Mouse (Mus musculus) ES-Bruce4 (cell line): ENCODE results near the gene Pcbp4. TPM values are rescaled to one million over a fixed set of nuclear protein-coding genes. Genes with fewer than 3 reads are reported as not detected.
A peak's percentile ranks its signal among the peaks of the same experiment; 100 is the strongest.

Experiments
- H3K27ac ChIP-seq: 2 replicates; pipeline ENCODE4 v1.5.1; 2012; ENCODE audit warnings: low read length, inconsistent platforms; ENCODE audit not compliant: insufficient read depth
- H3K27me3 ChIP-seq: 2 replicates; pipeline ENCODE4 v1.6.1; 2012; ENCODE audit warnings: mild to moderate bottlenecking, low read length, inconsistent platforms; ENCODE audit not compliant: control insufficient read depth, poor library complexity, insufficient read depth, severe bottlenecking
- H3K36me3 ChIP-seq: 2 replicates; pipeline ENCODE4 v1.6.1; 2012; ENCODE audit warnings: inconsistent platforms, mild to moderate bottlenecking, low read length, moderate library complexity; ENCODE audit not compliant: control insufficient read depth, poor library complexity, insufficient read depth, severe bottlenecking
- H3K4me1 ChIP-seq: one replicate; pipeline ENCODE4 v1.8.1; 2011; ENCODE audit warnings: low read length; ENCODE audit not compliant: control insufficient read depth, insufficient read depth
- H3K4me3 ChIP-seq: 2 replicates; pipeline ENCODE4 v1.5.1; 2011; ENCODE audit warnings: low read depth, mild to moderate bottlenecking, low read length
- H3K9ac ChIP-seq: 2 replicates; pipeline ENCODE4 v1.6.1; 2012; ENCODE audit warnings: low read depth, mild to moderate bottlenecking, inconsistent platforms; ENCODE audit not compliant: poor library complexity, severe bottlenecking
- H3K9me3 ChIP-seq: replicated peaks from 2 replicates; pipeline ENCODE4 v1.6.1; 2012; ENCODE audit warnings: mild to moderate bottlenecking, low read length, inconsistent platforms; ENCODE audit not compliant: control insufficient read depth, poor library complexity, insufficient read depth, severe bottlenecking
- CTCF ChIP-seq: IDR thresholded peaks from one replicate; pipeline ENCODE4 v1.8.1; 2011; ENCODE audit warnings: low read depth, low read length
- EP300 ChIP-seq: IDR thresholded peaks from 2 replicates; pipeline ENCODE4 v1.6.1; 2011; ENCODE audit warnings: low read depth, low read length; ENCODE audit not compliant: insufficient read depth
- POLR2A ChIP-seq: IDR thresholded peaks from one replicate; pipeline ENCODE4 v1.8.1; 2011; ENCODE audit warnings: low read length; ENCODE audit not compliant: insufficient read depth
- polyA plus RNA-seq: library from polyadenylated mRNA; stranded (reverse); fragments of >200 nt; gene quantifications from 2 replicates; pipeline ENCODE4 v1.2.4, GENCODE M21; 2011; ENCODE audit warnings: low read depth; ENCODE audit not compliant: missing spikeins, insufficient read depth, insufficient read length

Pcbp4 gene
- polyA plus RNA-seq, 1 experiment = 99.2 TPM

DNA sequence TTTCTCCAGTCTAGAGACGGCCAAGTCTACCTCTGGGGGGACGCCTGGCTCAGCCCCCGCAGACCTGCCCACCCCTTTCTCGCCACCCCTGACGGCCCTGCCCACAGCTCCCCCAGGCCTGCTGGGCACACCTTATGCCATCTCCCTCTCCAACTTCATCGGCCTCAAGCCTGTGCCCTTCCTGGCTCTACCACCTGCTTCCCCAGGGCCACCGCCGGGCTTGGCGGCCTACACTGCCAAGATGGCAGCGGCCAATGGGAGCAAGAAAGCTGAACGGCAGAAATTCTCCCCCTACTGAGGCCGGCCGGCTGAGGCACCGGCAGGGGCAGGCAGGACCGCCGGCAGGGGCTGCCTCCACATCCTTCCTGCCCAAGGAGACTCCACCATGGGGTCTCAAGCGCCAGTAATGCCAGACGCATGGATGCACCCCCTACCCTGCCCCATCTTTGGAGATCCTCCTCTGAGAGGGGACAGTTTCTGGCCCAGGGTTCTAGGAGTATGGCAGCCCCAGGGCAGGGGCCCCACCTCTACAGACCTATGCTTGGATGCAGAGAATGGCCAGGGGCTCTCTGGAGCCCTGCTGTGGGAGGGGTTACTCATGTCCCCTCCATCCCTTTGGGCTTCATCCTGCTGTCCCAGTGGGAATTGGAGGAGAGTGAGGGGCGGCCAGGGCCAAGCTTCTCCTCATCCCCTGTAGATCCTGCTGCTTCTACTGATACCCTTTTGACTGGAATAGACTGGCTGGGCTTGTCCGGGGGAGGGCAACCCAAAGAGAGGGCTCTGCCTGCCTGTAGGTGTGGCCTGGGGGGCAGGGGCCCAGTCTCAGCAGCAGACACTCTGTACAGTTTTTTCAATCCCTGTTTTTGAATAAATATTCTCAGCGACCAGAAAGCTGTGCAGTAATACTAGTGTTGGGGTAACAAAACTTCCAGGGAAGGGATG lies 10.3 kb downstream of the Pcbp4 start:
- Histone ChIP-seq H3K4me3 (peak overlapping the region; percentile 31), H3K27ac (no peak overlapping the region), H3K27me3 (no peaks in the 10 kb centered on the region), H3K9ac (no peak overlapping the region), H3K4me1 (peaks cover 3% of the 10 kb centered on the region), H3K36me3 (no peaks in the 10 kb centered on the region), H3K9me3 (no peaks in the 10 kb centered on the region)
- TF ChIP-seq EP300 (no peak), POLR2A (no peak), CTCF (no peak)

- H3K4me3 ChIP-seq = peak overlapping the region; percentile 73
- H3K4me1 ChIP-seq = peaks cover 3% of the 10 kb centered on the region
- H3K9ac ChIP-seq = peak overlapping the region; percentile 70
- no peaks in the 10 kb centered on the region for H3K27me3 ChIP-seq
- H3K27ac ChIP-seq = no peak overlapping the region
- no peaks in the 10 kb centered on the region for H3K36me3 ChIP-seq
- TF ChIP-seq CTCF = no peak
- peak; percentile 46 for TF ChIP-seq POLR2A
- no peak for TF ChIP-seq EP300
- H3K9me3 ChIP-seq = no peaks in the 10 kb centered on the region
Observed at GRCm38 (mm10) chr9:106464751-106465541, 11.9 kb downstream of the Pcbp4 start.

- H3K36me3 ChIP-seq = no peaks in the 10 kb centered on the region
Observed at GRCm38 (mm10) chr9:106465571-106466200, 12.6 kb downstream of the Pcbp4 start, which contains the start of gene Gpr62. Gene Gpr62, minus strand, starts transcription at chr9:106465938.

DNA sequence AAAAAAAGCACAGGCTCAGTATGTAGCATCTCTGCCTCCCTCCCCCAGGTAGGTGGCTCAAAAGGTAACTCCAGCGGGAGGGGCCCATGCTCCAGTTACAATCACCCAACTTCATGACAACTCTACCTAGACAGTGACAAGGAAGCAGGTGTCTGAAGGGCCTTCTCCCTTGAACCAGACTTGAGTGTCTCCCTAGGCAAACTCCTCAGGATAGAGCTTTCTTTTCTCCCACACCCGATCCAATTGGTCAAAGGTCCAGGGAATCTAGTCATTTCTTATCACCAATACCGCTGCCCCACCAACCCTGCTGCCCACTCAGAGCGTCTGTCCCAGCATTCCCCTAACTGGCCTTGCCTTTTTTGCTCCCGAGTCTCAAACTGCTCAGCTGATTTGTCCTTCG lies 13.6 kb downstream of the Pcbp4 start:
- Histone ChIP-seq H3K27me3 (no peaks in the 10 kb centered on the region), H3K9ac (no peak overlapping the region), H3K4me3 (no peak overlapping the region), H3K27ac (no peak overlapping the region), H3K36me3 (no peaks in the 10 kb centered on the region), H3K9me3 (no peaks in the 10 kb centered on the region), H3K4me1 (no peaks in the 10 kb centered on the region)
- TF ChIP-seq POLR2A (no peak), CTCF (no peak), EP300 (no peak)

More at GRCm38 (mm10) chr9:106465571-106466200, 12.6 kb downstream of the Pcbp4 start, which contains the start of gene Gpr62:
- H3K27me3 ChIP-seq = no peaks in the 10 kb centered on the region
- peak within 1 kb of the TSS; percentile 73 for H3K4me3 ChIP-seq
- H3K4me1 ChIP-seq = peaks cover 1% of the 10 kb centered on the region
- H3K9me3 ChIP-seq = no peaks in the 10 kb centered on the region
- H3K27ac ChIP-seq = no peak within 1 kb of the TSS
- peak within 1 kb of the TSS; percentile 70 for H3K9ac ChIP-seq
- TF ChIP-seq EP300 (no peak), CTCF (no peak), POLR2A (no peak)

GRCm38 (mm10) chr9:106467746-106468145 lies 14.7 kb downstream of the Pcbp4 start:
- H3K27me3 ChIP-seq = no peaks in the 10 kb centered on the region
- no peak for TF ChIP-seq CTCF
- no peak for TF ChIP-seq EP300
- TF ChIP-seq POLR2A = no peak
- no peak overlapping the region for H3K4me3 ChIP-seq
- no peaks in the 10 kb centered on the region for H3K4me1 ChIP-seq
- H3K36me3 ChIP-seq = no peaks in the 10 kb centered on the region
- H3K9ac ChIP-seq = no peak overlapping the region
- H3K9me3 ChIP-seq = no peaks in the 10 kb centered on the region
- no peak overlapping the region for H3K27ac ChIP-seq

- Histone ChIP-seq H3K4me3 (no peak overlapping the region), H3K36me3 (no peaks in the 10 kb centered on the region), H3K4me1 (peaks cover 1% of the 10 kb centered on the region), H3K9me3 (no peaks in the 10 kb centered on the region), H3K9ac (no peak overlapping the region), H3K27ac (no peak overlapping the region), H3K27me3 (no peaks in the 10 kb centered on the region)
- TF ChIP-seq CTCF (peak; percentile 19), EP300 (no peak)
Observed at GRCm38 (mm10) chr9:106469317-106469716, 16.2 kb downstream of the Pcbp4 start.
